Mouse (Mus musculus) C2C12 (cell line): ENCODE data around the gene Irf4.

Experiments
- CEBPB ChIP-seq: IDR thresholded peaks from one replicate; pipeline ENCODE4 v1.6.1; 2011; ENCODE audit warnings: low read depth, mild to moderate bottlenecking, control low read depth, moderate library complexity
- CTCF ChIP-seq: IDR thresholded peaks from one replicate; pipeline ENCODE4 v1.5.1; 2011; ENCODE audit not compliant: control insufficient read depth, insufficient read depth, insufficient read length
- FOSL1 ChIP-seq: IDR thresholded peaks from one replicate; pipeline ENCODE4 v1.8.0; 2011; ENCODE audit warnings: mild to moderate bottlenecking, low read length; ENCODE audit not compliant: poor library complexity, insufficient read depth, severe bottlenecking
- MAX ChIP-seq: IDR thresholded peaks from one replicate; pipeline ENCODE4 v1.6.1; 2011; ENCODE audit warnings: mild to moderate bottlenecking, control low read depth
- MYOD1 ChIP-seq: IDR thresholded peaks from one replicate; pipeline ENCODE4 v1.6.1; 2011; ENCODE audit warnings: low read depth; ENCODE audit not compliant: control insufficient read depth, insufficient read length

DNA sequence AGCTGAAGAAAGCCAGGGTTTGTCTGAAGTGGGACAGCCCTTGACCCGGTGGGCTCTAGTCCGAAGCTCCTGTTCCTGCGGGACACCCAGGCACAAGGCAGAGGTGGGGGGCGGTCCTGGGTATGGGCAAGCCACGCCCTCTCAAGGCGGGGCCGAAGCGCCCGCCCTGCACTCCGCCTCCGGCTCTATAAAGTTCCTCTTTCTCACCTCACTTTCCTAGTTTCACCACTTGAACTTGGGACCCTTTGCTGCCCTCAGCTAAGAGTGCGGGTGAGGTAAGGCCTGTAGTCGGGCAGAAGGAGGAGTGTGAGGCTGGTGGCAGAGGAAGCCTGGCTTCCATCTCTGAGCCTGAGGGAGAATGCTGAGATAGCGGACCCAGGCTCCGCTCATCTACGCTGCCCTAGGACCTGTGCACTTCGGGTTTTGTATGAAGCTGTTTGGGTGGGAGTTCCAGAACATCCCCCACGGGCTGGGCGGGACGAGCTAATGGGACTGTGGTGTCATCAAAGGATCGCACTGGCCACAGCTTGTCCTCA is at the start of gene Irf4:
- TF ChIP-seq CTCF (no peak), FOSL1 (no peak), MYOD1 (no peak), CEBPB (no peak), MAX (no peak)
